Mouse (Mus musculus) G1E (cell line): ENCODE measurements around the gene Prdm2. TPM values are rescaled to one million over a fixed set of nuclear protein-coding genes. Genes with fewer than 3 reads are reported as not detected.
A peak's percentile ranks its signal among the peaks of the same experiment; 100 is the strongest.

Experiments
- ATAC-seq: 2 replicates; pipeline ENCODE4 v1.8.0; 2016; ENCODE audit warnings: mild to moderate bottlenecking; ENCODE audit not compliant: insufficient number of reproducible peaks, poor library complexity, low FRiP score, severe bottlenecking; ENCODE audit errors: extremely low read depth
- DNase-seq: peaks from one replicate; pipeline ENCODE4 v3.0.0; 2012; ENCODE audit warnings: low spot score
- H3K27me3 ChIP-seq: 2 replicates; pipeline ENCODE4 v1.6.1; 2012; ENCODE audit warnings: mild to moderate bottlenecking, low read length, inconsistent platforms; ENCODE audit not compliant: insufficient read depth
- H3K36me3 ChIP-seq: replicated peaks from 2 replicates; pipeline ENCODE3; 2012; ENCODE audit warnings: mild to moderate bottlenecking, inconsistent platforms
- H3K4me1 ChIP-seq: 2 replicates; pipeline ENCODE4 v1.6.1; 2012; ENCODE audit warnings: low read depth, low read length, inconsistent platforms, mixed read lengths; ENCODE audit not compliant: insufficient read depth
- H3K4me3 ChIP-seq: 2 replicates; pipeline ENCODE4 v1.5.1; 2012; ENCODE audit warnings: low read depth, mild to moderate bottlenecking, inconsistent platforms, low read length, moderate library complexity, mixed read lengths
- H3K9me3 ChIP-seq: replicated peaks from 2 replicates; pipeline ENCODE4 v1.6.1; 2012; ENCODE audit warnings: inconsistent platforms
- CTCF ChIP-seq: IDR thresholded peaks from 2 replicates; pipeline ENCODE4 v1.5.1; 2012; ENCODE audit warnings: low read depth, low read length, inconsistent platforms, mixed read lengths
- GATA1 ChIP-seq: IDR thresholded peaks from 2 replicates; pipeline ENCODE4 v1.6.1; 2012; ENCODE audit warnings: borderline replicate concordance, low read length, inconsistent platforms, mixed read lengths
- GATA2 ChIP-seq: IDR thresholded peaks from 2 replicates; pipeline ENCODE4 v1.6.1; 2012; ENCODE audit warnings: low read depth, low read length, inconsistent platforms, borderline replicate concordance
- POLR2AphosphoS5 ChIP-seq: IDR thresholded peaks from 2 replicates; pipeline ENCODE4 v1.6.1; 2012; ENCODE audit warnings: low read depth, low read length, inconsistent platforms; ENCODE audit not compliant: insufficient replicate concordance
- TAL1 ChIP-seq: conservative IDR thresholded peaks from 2 replicates; pipeline ENCODE4 v1.6.1; 2012; ENCODE audit warnings: low read depth, low read length, inconsistent platforms, mixed read lengths
- polyA plus RNA-seq: library from polyadenylated mRNA; stranded (reverse); fragments of >175 nt; gene quantifications from 2 replicates; pipeline ENCODE4 v1.2.3, GENCODE M21; 2012
- total RNA-seq, 2 experiments: library from RNA; stranded (forward) in 1 of 2; stranded (reverse) in 1 of 2; fragments of 200-1000 nt in 1 of 2; fragments of >200 nt in 1 of 2; fragmentation: Nextera tagmentation in 1 of 2; gene quantifications; 2 replicates each; pipeline ENCODE4 v1.2.3; 2014 to 2017

Prdm2 gene
- total and polyA plus RNA-seq, 3 experiments = 7.1 to 34.9 (median 9.7) TPM

- DNase-seq (no peak), ATAC-seq (no peak)
- no peak for TF ChIP-seq GATA1
- TF ChIP-seq CTCF = no peak
- TF ChIP-seq POLR2AphosphoS5 = no peak
- TF ChIP-seq GATA2 = no peak
- TF ChIP-seq TAL1 = no peak
- Histone ChIP-seq H3K4me1 (peaks cover 38% of the 10 kb centered on the region), H3K4me3 (no peak overlapping the region), H3K27me3 (peaks cover 5% of the 10 kb centered on the region), H3K36me3 (peaks cover 9% of the 10 kb centered on the region), H3K9me3 (no peaks in the 10 kb centered on the region)
These were observed 776 bp upstream of the Prdm2 start for GRCm38 (mm10) chr4:143213571-143213970.

GRCm38 (mm10) chr4:143213175-143213479, 332 bp upstream of the Prdm2 start:
- DNase-seq (no peak), ATAC-seq (no peak)
- H3K36me3 ChIP-seq = peaks cover 9% of the 10 kb centered on the region
- peaks cover 38% of the 10 kb centered on the region for H3K4me1 ChIP-seq
- peaks cover 5% of the 10 kb centered on the region for H3K27me3 ChIP-seq
- no peak for TF ChIP-seq TAL1
- no peak for TF ChIP-seq GATA2
- no peak for TF ChIP-seq POLR2AphosphoS5
- no peak for TF ChIP-seq GATA1
- TF ChIP-seq CTCF = no peak
- no peaks in the 10 kb centered on the region for H3K9me3 ChIP-seq
- H3K4me3 ChIP-seq = peak overlapping the region; percentile 79; the same call in 1 of the 2 replicates

DNA sequence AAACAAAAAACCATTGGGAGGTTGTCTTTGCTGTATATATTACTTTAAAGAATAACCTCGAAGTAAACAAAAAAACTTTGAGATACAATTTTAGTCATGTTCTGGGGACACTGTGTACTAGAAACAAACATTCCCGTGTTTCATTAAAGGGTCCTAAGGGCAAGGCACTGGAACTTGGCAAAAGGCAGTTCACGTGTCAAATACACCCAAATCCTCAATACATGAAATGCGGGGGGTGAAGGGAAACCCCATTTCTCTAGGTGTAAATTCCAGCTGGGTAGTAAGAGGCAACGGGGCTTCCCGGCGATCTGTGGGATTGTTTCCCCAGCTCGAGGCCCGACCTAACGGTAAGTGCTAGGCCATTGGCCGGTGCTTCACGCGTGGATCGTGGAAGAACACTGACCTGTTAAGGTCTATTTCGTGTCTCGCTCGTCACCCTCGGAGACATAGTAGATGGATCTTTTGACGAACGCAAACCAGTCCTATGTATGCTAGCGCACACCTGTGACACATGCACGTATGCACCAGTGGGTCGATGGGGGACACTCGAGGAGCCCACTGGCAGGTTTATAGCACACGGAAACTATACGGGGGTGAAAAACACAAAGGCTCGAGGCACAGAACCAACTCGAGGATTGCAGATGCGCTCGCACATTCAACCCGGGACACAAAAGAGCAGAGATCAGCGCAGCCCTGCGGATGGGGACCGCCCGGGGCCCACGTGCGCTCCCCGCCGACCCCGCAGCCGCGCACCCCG, 1.0 kb downstream of the Prdm2 start:
- DNase-seq = peak; percentile 11
- Histone ChIP-seq H3K36me3 (peaks cover 14% of the 10 kb centered on the region), H3K9me3 (no peaks in the 10 kb centered on the region), H3K4me1 (peaks cover 36% of the 10 kb centered on the region), H3K4me3 (peak overlapping the region; percentile 79), H3K27me3 (no peaks in the 10 kb centered on the region)
- ATAC-seq = peak; percentile 37
- no peak for TF ChIP-seq TAL1
- no peak for TF ChIP-seq CTCF
- no peak for TF ChIP-seq GATA2
- no peak for TF ChIP-seq GATA1
- no peak for TF ChIP-seq POLR2AphosphoS5

- H3K4me3 ChIP-seq = no peak overlapping the region
These were observed 2.8 kb downstream of the Prdm2 start for GRCm38 (mm10) chr4:143209997-143210396.

GRCm38 (mm10) chr4:143202653-143203052, 10.1 kb downstream of the Prdm2 start:
- no peak for TF ChIP-seq GATA2
- peak; percentile 35; the same call in 1 of the 2 replicates for TF ChIP-seq TAL1
- no peak for TF ChIP-seq POLR2AphosphoS5
- TF ChIP-seq CTCF = no peak
- peaks cover 38% of the 10 kb centered on the region for H3K36me3 ChIP-seq
- no peak overlapping the region for H3K4me3 ChIP-seq
- H3K9me3 ChIP-seq = peaks cover 16% of the 10 kb centered on the region
- ATAC-seq = peak; percentile 77
- DNase-seq = no peak
- H3K4me1 ChIP-seq = peaks cover 27% of the 10 kb centered on the region
- H3K27me3 ChIP-seq = no peaks in the 10 kb centered on the region

More at GRCm38 (mm10) chr4:143209997-143210396, 2.8 kb downstream of the Prdm2 start:
- Histone ChIP-seq H3K9me3 (no peaks in the 10 kb centered on the region), H3K4me1 (peaks cover 32% of the 10 kb centered on the region), H3K36me3 (peaks cover 25% of the 10 kb centered on the region), H3K27me3 (no peaks in the 10 kb centered on the region)
- TF ChIP-seq GATA2 = no peak
- no peak for TF ChIP-seq GATA1
- no peak for TF ChIP-seq POLR2AphosphoS5
- TF ChIP-seq TAL1 = no peak
- TF ChIP-seq CTCF = no peak
- DNase-seq (no peak), ATAC-seq (no peak)

DNA sequence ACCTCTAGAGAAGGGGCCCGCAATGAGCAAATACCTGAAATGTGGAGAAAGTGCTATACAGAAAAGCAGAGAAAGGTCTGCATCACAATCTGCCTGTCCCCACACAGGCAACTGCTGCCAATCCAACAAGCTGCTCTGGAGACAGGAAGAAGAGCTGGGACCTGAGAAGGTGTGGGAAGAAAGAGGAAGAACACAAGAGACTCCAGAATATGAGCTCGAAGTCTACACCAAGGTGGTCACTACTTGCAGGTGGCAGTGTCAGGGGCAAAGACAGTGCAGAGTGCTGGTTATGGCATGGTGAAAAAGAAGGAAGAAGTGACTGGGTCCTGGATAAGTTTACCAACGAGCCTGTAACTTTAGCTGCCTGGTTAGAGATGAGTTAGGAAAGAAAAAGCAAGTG, 14.4 kb downstream of the Prdm2 start:
- peaks cover 17% of the 10 kb centered on the region for H3K36me3 ChIP-seq
- DNase-seq (no peak), ATAC-seq (no peak)
- peaks cover 27% of the 10 kb centered on the region for H3K4me1 ChIP-seq
- no peak overlapping the region for H3K4me3 ChIP-seq
- no peaks in the 10 kb centered on the region for H3K27me3 ChIP-seq
- TF ChIP-seq GATA2 = no peak
- no peak for TF ChIP-seq TAL1
- TF ChIP-seq POLR2AphosphoS5 = no peak
- no peak for TF ChIP-seq CTCF
- TF ChIP-seq GATA1 = no peak
- H3K9me3 ChIP-seq = peaks cover 2% of the 10 kb centered on the region

DNA sequence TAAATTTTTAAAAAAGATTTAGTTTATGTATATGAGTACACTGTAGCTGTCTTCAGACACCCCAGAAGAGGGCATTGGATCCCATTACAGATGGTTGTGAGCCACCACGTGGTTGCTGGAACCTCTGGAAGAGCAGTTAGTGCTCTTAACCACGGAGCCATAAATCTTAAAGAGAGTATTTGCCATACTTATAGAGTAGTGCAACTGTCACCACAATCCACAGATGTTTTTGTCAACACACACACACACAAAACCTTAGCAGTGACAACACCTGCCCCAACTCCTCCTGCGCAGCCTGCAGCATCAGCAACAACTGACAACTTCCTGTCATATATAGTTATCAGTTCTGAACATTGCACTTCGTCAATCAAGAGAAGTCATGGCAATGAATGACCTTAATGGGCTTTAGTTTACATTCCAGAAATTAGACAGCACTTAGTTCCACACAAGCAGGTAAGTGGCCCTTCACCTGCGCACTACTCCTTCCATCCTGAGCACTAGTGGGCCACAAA, 14.9 kb downstream of the Prdm2 start:
- DNase-seq (no peak), ATAC-seq (no peak)
- Histone ChIP-seq H3K27me3 (no peaks in the 10 kb centered on the region), H3K36me3 (peaks cover 18% of the 10 kb centered on the region), H3K4me3 (no peak overlapping the region), H3K9me3 (no peaks in the 10 kb centered on the region), H3K4me1 (peaks cover 23% of the 10 kb centered on the region)
- no peak for TF ChIP-seq CTCF
- no peak for TF ChIP-seq POLR2AphosphoS5
- TF ChIP-seq GATA2 = no peak
- TF ChIP-seq TAL1 = no peak
- no peak for TF ChIP-seq GATA1
